Mouse (Mus musculus) thymus, postnatal 14 days (tissue): Measurements from ENCODE around the gene Antxrl.
A peak's percentile ranks its signal among the peaks of the same experiment; 100 is the strongest.

Experiments used
- DNase-seq: peaks from one replicate; pipeline ENCODE4 v3.0.0; 2021

Gene Antxrl

GRCm38 (mm10) chr14:34104892-34105291 lies 52.4 kb downstream of the Antxrl start:
- DNase-seq: peak; percentile 8

- DNase-seq: peak; percentile 41
Observed at GRCm38 (mm10) chr14:34106389-34107062, 54.0 kb downstream of the Antxrl start.

GRCm38 (mm10) chr14:34107594-34107993 lies 55.1 kb downstream of the Antxrl start:
- no peak for DNase-seq

- no peak for DNase-seq
Observed at GRCm38 (mm10) chr14:34114311-34114710, 61.8 kb downstream of the Antxrl start.

GRCm38 (mm10) chr14:34119046-34119723 lies 66.7 kb downstream of the Antxrl start:
- no peak for DNase-seq

GRCm38 (mm10) chr14:34120016-34120910 lies 67.8 kb downstream of the Antxrl start:
- no peak for DNase-seq

GRCm38 (mm10) chr14:34120923-34121351 lies 68.4 kb downstream of the Antxrl start:
- no peak for DNase-seq

GRCm38 (mm10) chr14:34121691-34122090 lies 69.2 kb downstream of the Antxrl start:
- no peak for DNase-seq
